In genomic region chr2:157530056-157530955, GRCm38 (mm10) we compare ENCODE assay signal across 15 mouse cellular contexts. TPM values are rescaled to one million over a fixed set of nuclear protein-coding genes. Genes with fewer than 3 reads are reported as not detected.
A peak's percentile ranks its signal among the peaks of the same experiment; 100 is the strongest.
DNase-seq lines count a peak whose midpoint lies in the region; ATAC-seq lines count a peak whose summit lies in the region.
"Had no signal": no experiment of that assay in that cellular context is flagged by ENCODE, and none has a peak within 500 bp of the region (broad histone marks: within the 10 kb centered on the region; RNA-seq: fewer than 3 reads in every experiment).

No protein-coding gene starts in this region.

- intact Hi-C loops in gastrocnemius, postnatal 14 days (cut with DNase I; ENCODE audit: low total_unique reads): no loop called here

- DNase-seq in neural tube, embryonic 10.5 days (ENCODE audit: extremely low spot score, low spot score): no peak
- DNase-seq in limb, embryonic 10.5 days (ENCODE audit: low spot score): no peak
- no peak for DNase-seq in gastrocnemius, postnatal 14 days
- no peak for DNase-seq in frontal cortex, postnatal 25 days (ENCODE audit: low spot score in 2 of 2)
- DNase-seq in heart, adult 18-20 months: no peak
- DNase-seq: adrenal gland, postnatal 36 days; cerebellum, adult 11-12 months; gastrocnemius, postnatal 10 days; right cerebral cortex, postnatal 25 days; thymus, postnatal 36 days had no signal

- peak overlapping the region; percentile 28; the same call in 1 of the 2 replicates for H3K27ac ChIP-seq in neural tube, embryonic 15.5 days (replicated peaks)
- peak overlapping the region; percentile 68 for H3K27ac ChIP-seq in forebrain, embryonic 15.5 days (replicated peaks)
- H3K27ac ChIP-seq in limb, embryonic 10.5 days: peak overlapping the region; percentile 81
- H3K27ac ChIP-seq: limb, embryonic 13.5 days had no signal

- ATAC-seq in neural tube, embryonic 15.5 days (ENCODE audit: low FRiP score): no peak
- 0 out of 2 replicates have a peak, but pooled peaks have one; percentile 12 for ATAC-seq in forebrain, embryonic 15.5 days (replicated peaks)

- no peak overlapping the region for H3K4me2 ChIP-seq in neural tube, embryonic 15.5 days
- H3K4me2 ChIP-seq in forebrain, embryonic 15.5 days (replicated peaks): no peak overlapping the region
- H3K4me2 ChIP-seq: heart, embryonic 12.5 days; limb, embryonic 13.5 days had no signal

- H3K4me3 ChIP-seq in neural tube, embryonic 15.5 days (replicated peaks): no peak overlapping the region
- no peak overlapping the region for H3K4me3 ChIP-seq in forebrain, embryonic 15.5 days
- H3K4me3 ChIP-seq in limb, embryonic 10.5 days: no peak overlapping the region
- H3K4me3 ChIP-seq: heart, embryonic 12.5 days; limb, embryonic 13.5 days had no signal

- H3K36me3 ChIP-seq in neural tube, embryonic 15.5 days: no peaks in the 10 kb centered on the region
- H3K36me3 ChIP-seq in forebrain, embryonic 15.5 days: no peaks in the 10 kb centered on the region
- no peaks in the 10 kb centered on the region for H3K36me3 ChIP-seq in limb, embryonic 10.5 days
- H3K36me3 ChIP-seq: heart, embryonic 12.5 days; limb, embryonic 13.5 days had no signal

- H3K9me3 ChIP-seq in neural tube, embryonic 15.5 days (replicated peaks): no peaks in the 10 kb centered on the region
- H3K9me3 ChIP-seq in forebrain, embryonic 15.5 days: no peaks in the 10 kb centered on the region
- no peaks in the 10 kb centered on the region for H3K9me3 ChIP-seq in limb, embryonic 10.5 days (replicated peaks)
- H3K9me3 ChIP-seq: heart, embryonic 12.5 days; limb, embryonic 13.5 days had no signal

- no peak overlapping the region for H3K9ac ChIP-seq in neural tube, embryonic 15.5 days (replicated peaks)
- no peak overlapping the region for H3K9ac ChIP-seq in forebrain, embryonic 15.5 days (replicated peaks)
- H3K9ac ChIP-seq: heart, embryonic 12.5 days; limb, embryonic 13.5 days had no signal

- H3K27me3 ChIP-seq in neural tube, embryonic 15.5 days (replicated peaks): no peaks in the 10 kb centered on the region
- no peaks in the 10 kb centered on the region for H3K27me3 ChIP-seq in forebrain, embryonic 15.5 days
- no peaks in the 10 kb centered on the region for H3K27me3 ChIP-seq in limb, embryonic 10.5 days (ENCODE audit: low read depth, poor library complexity, severe bottlenecking)
- H3K27me3 ChIP-seq: limb, embryonic 13.5 days had no signal

- 49% methylated on average over 13 of the region's 13 CpGs for WGBS in neural tube, embryonic 15.5 days
- 31% methylated on average over 13 of the region's 13 CpGs for WGBS in forebrain, embryonic 15.5 days
- 64% methylated on average over 13 of the region's 13 CpGs for WGBS in limb, embryonic 10.5 days

- H3K4me1 ChIP-seq in neural tube, embryonic 15.5 days: peaks cover 43% of the 10 kb centered on the region
- peaks cover 46% of the 10 kb centered on the region for H3K4me1 ChIP-seq in forebrain, embryonic 15.5 days
- H3K4me1 ChIP-seq in limb, embryonic 10.5 days: peaks cover 72% of the 10 kb centered on the region
- H3K4me1 ChIP-seq: heart, embryonic 12.5 days had no signal

RNA-seq across cellular contexts. Expression of gene Nnat, which starts 29.6 kb away (rescaled TPM):
- polyA plus RNA-seq in neural tube, embryonic 15.5 days (2015; fragmentation: Nextera tagmentation; extraction: Ambion mirVana): 3,438 and 4,597 TPM in 2 replicates
- 6,946 and 7,065 TPM in 2 replicates for polyA plus RNA-seq in forebrain, embryonic 15.5 days (2015; fragmentation: Nextera tagmentation; extraction: Ambion mirVana)
- polyA plus RNA-seq in limb, embryonic 10.5 days (2016; fragmentation: Nextera tagmentation; extraction: Ambion mirVana): 2,112 and 2,427 TPM in 2 replicates
- total RNA-seq in gastrocnemius, postnatal 14 days (2021): 1 to 10 TPM; 1.4 to 5.4 TPM
- 1 to 10 TPM in 1 of 2 experiments, under 1 TPM in 1; 0.36 to 3.1 TPM for total RNA-seq in heart, adult 18-20 months (2021)
- total RNA-seq: hematopoietic stem cell, adult 5-6 weeks had no signal

RNA-seq across cellular contexts. Expression of gene Blcap, which starts 40.8 kb away (rescaled TPM):
- 201 and 225 TPM in 2 replicates for polyA plus RNA-seq in neural tube, embryonic 15.5 days (2015; fragmentation: Nextera tagmentation; extraction: Ambion mirVana)
- polyA plus RNA-seq in forebrain, embryonic 15.5 days (2015; fragmentation: Nextera tagmentation; extraction: Ambion mirVana): 184 and 201 TPM in 2 replicates
- 58.0 and 66.9 TPM in 2 replicates for polyA plus RNA-seq in limb, embryonic 10.5 days (2016; fragmentation: Nextera tagmentation; extraction: Ambion mirVana)
- total RNA-seq in gastrocnemius, postnatal 14 days (2021): 10 to 100 TPM; 15.8 to 16.7 TPM
- 10 to 100 TPM; 55.1 to 56.2 TPM for total RNA-seq in heart, adult 18-20 months (2021)

Comparison
In these comparisons a context has a peak if more than half of its experiments do, and no peak if none do; other contexts are left out.
1. H3K27ac ChIP-seq: peak in every context shown above with its lines; median percentile 81 in limb, embryonic 10.5 days; 68 in forebrain, embryonic 15.5 days; 28 in neural tube, embryonic 15.5 days.